Mouse (Mus musculus) cortical plate, adult 2 months (tissue): ENCODE data around the gene Ppp6r2.

Experiments
- CTCF ChIP-seq: fragments of 200-500 bp; IDR thresholded peaks from 2 replicates; pipeline ENCODE4 v1.5.1; 2011; ENCODE audit warnings: mild to moderate bottlenecking, control low read depth, low read length; ENCODE audit not compliant: insufficient read depth; ENCODE audit errors: extremely low read depth
- POLR2A ChIP-seq: fragments of 200-500 bp; IDR thresholded peaks from 2 replicates; pipeline ENCODE4 v1.6.1; 2011; ENCODE audit warnings: mild to moderate bottlenecking, low read length, control low read depth; ENCODE audit not compliant: insufficient read depth; ENCODE audit errors: extremely low read depth

DNA sequence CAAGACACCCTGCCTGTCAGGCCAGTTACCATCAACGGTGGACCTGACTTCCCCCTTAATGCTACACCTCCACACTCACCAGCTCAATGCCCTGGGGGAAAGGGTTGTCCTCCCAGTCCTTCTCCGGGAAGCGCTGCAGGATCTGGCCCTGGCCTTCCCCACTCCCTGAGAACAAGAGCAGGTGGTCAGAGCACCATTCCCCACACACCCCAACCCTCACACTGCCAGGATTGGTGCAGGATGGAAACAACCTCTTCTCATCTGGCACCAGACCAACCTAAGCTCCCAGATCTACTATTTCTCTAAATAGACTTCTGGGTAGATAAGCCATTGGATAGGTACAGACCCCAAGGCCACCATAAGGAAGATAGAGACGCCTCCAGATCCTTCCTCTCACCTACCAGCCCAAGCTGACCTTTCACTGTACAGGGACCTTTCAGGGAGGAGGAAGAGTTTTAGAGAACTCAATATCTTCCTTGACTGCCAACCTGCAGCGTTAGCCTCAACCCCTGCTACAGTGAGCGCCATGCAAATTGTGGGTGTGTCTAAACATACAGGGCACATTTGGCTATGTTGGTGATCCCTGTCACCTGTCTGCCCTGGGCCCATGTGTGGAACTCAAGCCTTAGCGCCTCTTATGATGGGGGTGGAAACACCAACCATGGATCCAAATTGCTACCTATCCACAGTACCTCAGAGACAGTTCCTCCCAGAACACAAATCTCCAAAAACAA, 97.2 kb downstream of the Ppp6r2 start:
- no peak for TF ChIP-seq POLR2A
- TF ChIP-seq CTCF: no peak
